Mouse (Mus musculus): ENCODE measurements around the gene Plscr3. TPM values are rescaled to one million over a fixed set of nuclear protein-coding genes. Genes with fewer than 3 reads are reported as not detected.

Plscr3 gene
- polyA plus RNA-seq, 1 experiment from 2014 or later, result 107 TPM

DNA sequence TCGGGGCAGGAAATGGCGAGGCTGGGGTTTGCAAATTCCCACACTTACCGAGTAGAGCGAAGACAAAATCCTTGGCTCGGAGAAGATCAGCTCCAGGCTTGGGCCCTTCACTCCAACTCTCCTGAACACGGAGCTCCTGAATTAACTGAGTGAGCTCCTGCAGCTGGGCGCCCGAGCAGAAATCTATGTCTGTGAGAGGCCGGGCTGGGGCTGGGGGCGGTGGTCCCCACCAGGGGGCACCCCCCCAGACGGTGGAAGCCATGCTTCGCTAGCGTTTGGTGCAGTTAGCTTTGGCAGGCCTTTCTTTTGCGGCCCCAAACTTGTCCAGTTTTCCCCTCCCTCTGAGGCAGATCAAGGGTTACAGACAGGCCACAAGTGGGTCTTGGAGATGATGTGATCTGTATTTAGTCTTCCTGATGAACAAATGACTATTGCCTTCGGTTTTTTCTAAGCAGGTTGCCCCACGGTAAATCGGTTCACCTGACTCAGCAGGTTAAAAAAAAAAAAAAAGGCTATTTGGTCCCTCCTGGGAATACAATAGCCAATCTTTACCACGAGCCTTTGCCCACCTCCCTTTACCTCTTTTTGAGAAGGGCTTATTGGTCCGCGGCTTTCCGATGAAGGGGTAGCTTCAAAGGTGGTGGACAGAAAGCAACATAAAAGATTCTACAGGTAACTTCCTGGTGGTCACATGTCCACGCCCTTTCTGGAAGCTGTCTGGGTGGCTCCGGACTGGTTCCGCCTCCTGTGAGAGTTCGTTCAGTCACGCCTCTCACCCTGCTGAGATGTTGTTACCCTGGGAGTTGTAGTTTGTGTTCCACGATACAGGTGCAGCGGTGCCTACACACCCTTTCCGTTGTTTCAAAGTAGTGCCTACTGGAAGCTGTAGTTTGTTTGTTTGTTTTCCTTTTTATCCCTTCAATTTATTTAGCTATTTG, 40.9 kb upstream of the Plscr3 start, which contains the start of gene Tmem102:
Gene Tmem102 (minus strand): TSS at position 653 of the 938 bp plus-strand sequence.
- DNase-seq (ENCODE audit: low spot score) (peak; percentile 88), ATAC-seq (peak; percentile 62)
- Histone ChIP-seq H3K9me3 (ENCODE audit: low read length) (no peaks in the 10 kb centered on the region), H3K4me3 (ENCODE audit: low read depth, low read length) (peak within 1 kb of the TSS; percentile 21), H3K4me1 (ENCODE audit: insufficient read depth, low read depth, low read length) (peaks cover 33% of the 10 kb centered on the region; the same call in 1 of the 2 replicates), H3K9ac (replicated peaks; ENCODE audit: low read depth) (0 out of 2 replicates have a peak within 1 kb of the TSS, but pooled peaks have one; percentile 16), H3K4me2 (replicated peaks; ENCODE audit: low read depth, low read length) (peak within 1 kb of the TSS; percentile 86), H3K36me3 (ENCODE audit: insufficient read depth, low read length) (no peaks in the 10 kb centered on the region), H3K27ac (ENCODE audit: low read length) (no peak within 1 kb of the TSS), H3K27me3 (replicated peaks; ENCODE audit: insufficient read depth, low read length) (0 out of 2 replicates have a peak, but pooled peaks cover 6% of the 10 kb centered on the region)
- TF ChIP-seq CTCF (IDR thresholded peaks at IDR 0.05), result no peak
- TF ChIP-seq EP300 (IDR thresholded peaks at IDR 0.05), result no peak
- 12% methylated on average over 29 of the region's 29 CpGs for WGBS

DNA sequence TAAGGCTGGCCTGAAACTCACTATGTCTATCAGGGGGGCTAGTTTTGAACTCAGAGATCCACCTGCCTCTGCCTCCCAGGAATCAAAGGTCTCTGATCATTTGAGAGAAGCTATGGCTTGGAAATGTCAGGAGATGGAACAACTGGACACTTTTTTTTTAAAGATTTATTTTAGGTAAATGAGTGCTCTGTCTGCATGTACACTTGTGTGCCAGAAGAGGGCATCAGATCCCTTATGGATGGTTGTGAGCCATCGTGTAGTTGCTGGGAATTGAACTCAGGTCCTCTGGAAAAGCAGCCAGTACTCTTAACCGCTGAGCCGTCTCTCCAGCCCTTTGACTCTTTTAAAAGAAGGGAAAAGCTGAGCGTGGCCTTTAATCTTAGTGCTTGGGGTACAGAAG, 39.8 kb upstream of the Plscr3 start:
- Histone ChIP-seq H3K27me3 (replicated peaks; ENCODE audit: insufficient read depth, low read length) (0 out of 2 replicates have a peak, but pooled peaks cover 6% of the 10 kb centered on the region), H3K9ac (replicated peaks; ENCODE audit: low read depth) (no peak overlapping the region), H3K4me3 (ENCODE audit: low read depth, low read length) (no peak overlapping the region), H3K36me3 (ENCODE audit: insufficient read depth, low read length) (no peaks in the 10 kb centered on the region), H3K4me1 (ENCODE audit: insufficient read depth, low read depth, low read length) (peaks cover 27% of the 10 kb centered on the region; the same call in 1 of the 2 replicates), H3K9me3 (ENCODE audit: low read length) (no peaks in the 10 kb centered on the region), H3K27ac (ENCODE audit: low read length) (no peak overlapping the region), H3K4me2 (replicated peaks; ENCODE audit: low read depth, low read length) (no peak overlapping the region)
- WGBS, result 83% methylated on average over 4 of the region's 4 CpGs
- DNase-seq (ENCODE audit: low spot score), result no peak
- ATAC-seq, result no peak
- TF ChIP-seq CTCF (IDR thresholded peaks at IDR 0.05) (peak; percentile 40), EP300 (IDR thresholded peaks at IDR 0.05) (no peak)

DNA sequence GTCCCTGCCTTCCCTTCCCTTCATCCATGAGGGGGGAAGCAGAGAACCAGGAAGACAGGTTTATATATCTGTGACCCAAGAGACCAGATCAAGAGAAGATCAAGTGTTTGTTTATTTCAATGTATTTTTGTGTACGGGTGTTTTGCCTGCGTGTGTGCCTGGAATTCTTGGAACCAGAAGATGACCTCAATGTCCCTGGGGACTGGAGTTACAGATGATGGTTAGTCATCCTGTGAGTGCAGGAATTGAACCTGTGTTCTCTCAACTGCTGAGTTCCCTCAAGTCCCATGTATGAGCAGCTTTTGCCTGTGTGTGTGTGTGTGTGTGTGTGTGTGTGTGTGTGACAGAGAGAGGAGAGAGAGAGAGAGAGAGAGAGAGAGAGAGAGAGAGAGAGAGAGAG, 38.5 kb upstream of the Plscr3 start:
- no peak for TF ChIP-seq CTCF (IDR thresholded peaks at IDR 0.05)
- TF ChIP-seq EP300 (IDR thresholded peaks at IDR 0.05), result no peak
- 59% methylated on average over 2 of the region's 2 CpGs for WGBS
- Histone ChIP-seq H3K9ac (replicated peaks; ENCODE audit: low read depth) (no peak overlapping the region), H3K4me2 (replicated peaks; ENCODE audit: low read depth, low read length) (no peak overlapping the region), H3K4me1 (ENCODE audit: insufficient read depth, low read depth, low read length) (peaks cover 16% of the 10 kb centered on the region; the same call in 1 of the 2 replicates), H3K27ac (ENCODE audit: low read length) (no peak overlapping the region), H3K36me3 (ENCODE audit: insufficient read depth, low read length) (no peaks in the 10 kb centered on the region), H3K4me3 (ENCODE audit: low read depth, low read length) (no peak overlapping the region), H3K27me3 (replicated peaks; ENCODE audit: insufficient read depth, low read length) (no peaks in the 10 kb centered on the region), H3K9me3 (ENCODE audit: low read length) (no peaks in the 10 kb centered on the region)
- DNase-seq (ENCODE audit: low spot score) (no peak), ATAC-seq (no peak)

GRCm38 (mm10) chr11:69810280-69810679, 35.9 kb upstream of the Plscr3 start:
- DNase-seq (ENCODE audit: low spot score) (no peak), ATAC-seq (no peak)
- Histone ChIP-seq H3K36me3 (ENCODE audit: insufficient read depth, low read length) (no peaks in the 10 kb centered on the region), H3K27ac (ENCODE audit: low read length) (no peak overlapping the region), H3K27me3 (replicated peaks; ENCODE audit: insufficient read depth, low read length) (no peaks in the 10 kb centered on the region), H3K9ac (replicated peaks; ENCODE audit: low read depth) (no peak overlapping the region), H3K4me2 (replicated peaks; ENCODE audit: low read depth, low read length) (no peak overlapping the region), H3K4me1 (ENCODE audit: insufficient read depth, low read depth, low read length) (no peaks in the 10 kb centered on the region), H3K4me3 (ENCODE audit: low read depth, low read length) (no peak overlapping the region), H3K9me3 (ENCODE audit: low read length) (no peaks in the 10 kb centered on the region)
- no peak for TF ChIP-seq EP300 (IDR thresholded peaks at IDR 0.05)
- no peak; the same call in 1 of the 2 replicates for TF ChIP-seq CTCF (IDR thresholded peaks at IDR 0.05)

GRCm38 (mm10) chr11:69815155-69815554, 31.0 kb upstream of the Plscr3 start, which contains the start of gene Gm39566:
Gene Gm39566 (minus strand): TSS chr11:69815298.
- H3K27me3 ChIP-seq (replicated peaks; ENCODE audit: insufficient read depth, low read length), result no peaks in the 10 kb centered on the region
- ATAC-seq, result no peak
- H3K9me3 ChIP-seq (ENCODE audit: low read length), result no peaks in the 10 kb centered on the region
- no peak within 1 kb of the TSS for H3K27ac ChIP-seq (ENCODE audit: low read length)
- H3K4me3 ChIP-seq (ENCODE audit: low read depth, low read length), result no peak within 1 kb of the TSS
- H3K36me3 ChIP-seq (ENCODE audit: insufficient read depth, low read length), result no peaks in the 10 kb centered on the region
- DNase-seq (ENCODE audit: low spot score), result no peak
- H3K9ac ChIP-seq (replicated peaks; ENCODE audit: low read depth), result no peak within 1 kb of the TSS
- H3K4me2 ChIP-seq (replicated peaks; ENCODE audit: low read depth, low read length), result no peak within 1 kb of the TSS
- no peaks in the 10 kb centered on the region for H3K4me1 ChIP-seq (ENCODE audit: insufficient read depth, low read depth, low read length)
- 56% methylated on average over 10 of the region's 10 CpGs for WGBS
- TF ChIP-seq CTCF (IDR thresholded peaks at IDR 0.05) (no peak), EP300 (IDR thresholded peaks at IDR 0.05) (no peak)

DNA sequence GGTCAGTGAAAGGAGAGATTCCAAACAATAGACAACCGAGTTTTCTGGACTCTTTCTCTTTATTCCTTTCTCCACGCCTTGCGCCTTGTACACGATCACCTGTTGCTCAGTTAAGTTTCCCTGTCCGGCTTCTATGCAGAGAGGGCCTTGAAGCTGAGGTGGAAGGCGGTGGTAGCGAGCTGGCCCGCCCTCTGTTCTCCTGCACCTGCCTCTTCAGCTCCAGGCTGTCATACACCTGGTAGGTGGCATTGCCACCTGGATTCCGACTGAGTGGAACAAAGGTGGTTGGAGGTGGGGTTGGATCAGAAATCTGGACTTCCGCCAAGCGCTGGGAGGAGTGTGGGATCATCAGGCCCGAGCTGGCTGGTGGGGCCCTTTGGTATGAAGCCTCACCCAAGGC, 29.7 kb upstream of the Plscr3 start:
- H3K9me3 ChIP-seq (ENCODE audit: low read length), result no peaks in the 10 kb centered on the region
- no peak overlapping the region for H3K4me3 ChIP-seq (ENCODE audit: low read depth, low read length)
- H3K27ac ChIP-seq (ENCODE audit: low read length), result no peak overlapping the region
- no peak for TF ChIP-seq CTCF (IDR thresholded peaks at IDR 0.05)
- TF ChIP-seq EP300 (IDR thresholded peaks at IDR 0.05), result no peak
- no peaks in the 10 kb centered on the region for H3K36me3 ChIP-seq (ENCODE audit: insufficient read depth, low read length)
- no peak for ATAC-seq
- no peak for DNase-seq (ENCODE audit: low spot score)
- H3K4me2 ChIP-seq (replicated peaks; ENCODE audit: low read depth, low read length), result no peak overlapping the region
- no peaks in the 10 kb centered on the region for H3K4me1 ChIP-seq (ENCODE audit: insufficient read depth, low read depth, low read length)
- 85% methylated on average over 12 of the region's 12 CpGs for WGBS
- no peak overlapping the region for H3K9ac ChIP-seq (replicated peaks; ENCODE audit: low read depth)
- H3K27me3 ChIP-seq (replicated peaks; ENCODE audit: insufficient read depth, low read length), result no peaks in the 10 kb centered on the region
